In the genomic region with DNA sequence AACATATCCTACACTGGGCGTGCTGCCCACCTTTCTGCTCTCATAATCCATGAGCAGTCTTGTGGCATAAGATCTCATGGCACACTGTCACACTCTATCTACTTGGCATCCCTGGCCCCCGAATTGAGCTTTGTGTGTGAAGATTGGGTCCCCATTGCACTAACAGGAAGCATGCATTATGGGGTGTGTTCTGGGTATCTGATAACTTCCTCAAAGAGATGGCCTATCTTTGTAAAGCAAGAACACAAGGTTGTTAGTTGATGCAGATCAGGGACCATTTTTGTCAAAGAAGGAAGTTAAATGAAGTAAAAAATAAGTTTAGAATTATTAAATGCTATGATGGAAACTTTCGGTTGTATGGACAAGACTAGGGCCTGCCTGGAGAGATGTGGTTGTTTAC, we compare ENCODE assay signal across 19 mouse cellular contexts.
"Had no signal": no experiment of that assay in that cellular context is flagged by ENCODE, and none has a peak within 500 bp of the region (broad histone marks: within the 10 kb centered on the region; RNA-seq: fewer than 3 reads in every experiment).

No protein-coding gene starts in this region.

- ATAC-seq: hindbrain, postnatal 0 days; intestine, embryonic 16.5 days had no signal

- DNase-seq: gastrocnemius, adult 2 months; gastrocnemius, postnatal 10 days; gastrocnemius, postnatal 25 days; heart, adult 11 months; heart, adult 2 months; heart, postnatal 14 days; heart, postnatal 36 days; kidney, adult 11 months; kidney, adult 2 months; kidney, adult 9 months; kidney, postnatal 10 days; kidney, postnatal 25 days; kidney, postnatal 4 days; layer of hippocampus, adult 9-11 months; layer of hippocampus, postnatal 36 days; liver; liver, embryonic 13.5 days had no signal
